Mouse (Mus musculus) heart, postnatal 0 days (tissue): ENCODE results near the gene Gm10563. TPM values are rescaled to one million over a fixed set of nuclear protein-coding genes. Genes with fewer than 3 reads are reported as not detected.
"Not testable (repeated sequence)": the region's sequence is repeated elsewhere in the genome, so short reads cannot be mapped to it uniquely, and the experiment has no call there.

Experiments used
- ATAC-seq: fragments of 200-750 bp; cut with Nextera tagmentation; 2 replicates; pipeline ENCODE4 v1.8.0; 2017; ENCODE audit warnings: low read depth, moderate number of reproducible peaks, moderate library complexity; ENCODE audit not compliant: insufficient read depth
- DNase-seq: peaks from one replicate; pipeline ENCODE4 v3.0.0-alpha.2; 2016; ENCODE audit warnings: low spot score
- H3K27ac ChIP-seq: fragments of 300-500 bp; sonication (generic); 2 replicates; pipeline ENCODE4 v1.5.1; 2014; ENCODE audit warnings: low read depth, mild to moderate bottlenecking
- H3K27me3 ChIP-seq: fragments of 300-500 bp; sonication (generic); 2 replicates; pipeline ENCODE4 v1.6.1; 2014; ENCODE audit warnings: low read length, mixed read lengths; ENCODE audit not compliant: control insufficient read depth, insufficient read depth
- H3K36me3 ChIP-seq: fragments of 300-500 bp; sonication (generic); replicated peaks from 2 replicates; pipeline ENCODE4 v1.6.1; 2014; ENCODE audit warnings: low read length, mixed read lengths; ENCODE audit not compliant: control insufficient read depth, insufficient read depth
- H3K4me1 ChIP-seq: fragments of 300-500 bp; sonication (generic); 2 replicates; pipeline ENCODE4 v1.6.1; 2014; ENCODE audit warnings: antibody characterized with exemption; ENCODE audit not compliant: control insufficient read depth, insufficient read depth
- H3K4me2 ChIP-seq: fragments of 300-500 bp; sonication (generic); 2 replicates; pipeline ENCODE4 v1.6.1; 2014; ENCODE audit warnings: low read depth, mild to moderate bottlenecking, low read length, moderate library complexity
- H3K4me3 ChIP-seq: fragments of 300-500 bp; sonication (generic); 2 replicates; pipeline ENCODE4 v1.5.1; 2014; ENCODE audit warnings: low read depth, low read length
- H3K9ac ChIP-seq: fragments of 300-500 bp; sonication (generic); replicated peaks from 2 replicates; pipeline ENCODE4 v1.6.1; 2014; ENCODE audit warnings: low read depth, low read length, mixed read lengths
- H3K9me3 ChIP-seq: fragments of 300-500 bp; sonication (generic); replicated peaks from 2 replicates; pipeline ENCODE4 v1.6.1; 2016; ENCODE audit warnings: low read length; ENCODE audit not compliant: control insufficient read depth
- CTCF ChIP-seq: IDR thresholded peaks from 2 replicates; pipeline ENCODE4 v1.5.1; 2016; ENCODE audit warnings: antibody characterized with exemption, control low read depth, low read depth
- EP300 ChIP-seq: IDR thresholded peaks from 2 replicates; pipeline ENCODE4 v1.6.1; 2016; ENCODE audit warnings: antibody characterized with exemption, low read depth
- WGBS: fragments of 180-500 bp; shearing (Covaris S2); extraction: QIAGEN DNeasy Blood & Tissue Kit; methylation state at CpG from one replicate; pipeline ENCODE4 v1.1.7; 2014; 5-methylcytosine and 5-hydroxymethylcytosine counted together
- polyA plus RNA-seq: library from polyadenylated mRNA; unstranded; fragments of >200 nt; fragmentation: Nextera tagmentation; extraction: Ambion mirVana; gene quantifications from 2 replicates; pipeline ENCODE4 v1.2.1, GENCODE M21; 2015
- total RNA-seq: library from RNA; depleted of rRNA; stranded (reverse); fragments of >200 nt; gene quantifications from 2 replicates; pipeline ENCODE4 v1.2.3, GENCODE M21; 2014; ENCODE audit warnings: low replicate concordance; rRNA removed

Gm10563 gene
- total RNA-seq: not detected in 2 replicates
- polyA plus RNA-seq: not detected in 2 replicates

DNA sequence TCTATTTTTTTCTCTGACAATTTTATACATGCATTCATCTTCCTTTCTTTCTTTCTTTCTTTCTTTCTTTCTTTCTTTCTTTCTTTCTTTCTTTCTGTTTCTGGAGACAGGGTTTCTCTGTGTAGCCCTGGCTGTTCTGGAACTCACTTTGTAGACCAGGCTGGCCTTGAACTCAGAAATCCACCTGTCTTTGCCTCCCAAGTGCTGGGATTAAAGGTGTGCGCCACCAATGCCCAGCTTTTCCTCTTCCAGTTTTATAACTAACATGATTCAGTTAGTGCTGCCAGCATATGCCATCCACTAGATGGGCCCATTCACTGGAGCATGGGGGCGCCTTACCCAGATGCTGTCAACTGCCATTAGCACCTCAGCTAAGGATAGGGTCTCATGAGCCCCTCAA lies at the start of gene Gm10563:
TSS of gene Gm10563 (minus strand) at position 101 of the 400 bp plus-strand sequence.
- not testable (repeated sequence) for H3K27ac ChIP-seq, ATAC-seq, H3K9me3 ChIP-seq, H3K4me1 ChIP-seq, H3K9ac ChIP-seq, H3K4me2 ChIP-seq, DNase-seq, H3K27me3 ChIP-seq, H3K4me3 ChIP-seq
- peaks cover 84% of the 10 kb centered on the region for H3K36me3 ChIP-seq
- 93% methylated on average over 2 of the region's 2 CpGs for WGBS

DNA sequence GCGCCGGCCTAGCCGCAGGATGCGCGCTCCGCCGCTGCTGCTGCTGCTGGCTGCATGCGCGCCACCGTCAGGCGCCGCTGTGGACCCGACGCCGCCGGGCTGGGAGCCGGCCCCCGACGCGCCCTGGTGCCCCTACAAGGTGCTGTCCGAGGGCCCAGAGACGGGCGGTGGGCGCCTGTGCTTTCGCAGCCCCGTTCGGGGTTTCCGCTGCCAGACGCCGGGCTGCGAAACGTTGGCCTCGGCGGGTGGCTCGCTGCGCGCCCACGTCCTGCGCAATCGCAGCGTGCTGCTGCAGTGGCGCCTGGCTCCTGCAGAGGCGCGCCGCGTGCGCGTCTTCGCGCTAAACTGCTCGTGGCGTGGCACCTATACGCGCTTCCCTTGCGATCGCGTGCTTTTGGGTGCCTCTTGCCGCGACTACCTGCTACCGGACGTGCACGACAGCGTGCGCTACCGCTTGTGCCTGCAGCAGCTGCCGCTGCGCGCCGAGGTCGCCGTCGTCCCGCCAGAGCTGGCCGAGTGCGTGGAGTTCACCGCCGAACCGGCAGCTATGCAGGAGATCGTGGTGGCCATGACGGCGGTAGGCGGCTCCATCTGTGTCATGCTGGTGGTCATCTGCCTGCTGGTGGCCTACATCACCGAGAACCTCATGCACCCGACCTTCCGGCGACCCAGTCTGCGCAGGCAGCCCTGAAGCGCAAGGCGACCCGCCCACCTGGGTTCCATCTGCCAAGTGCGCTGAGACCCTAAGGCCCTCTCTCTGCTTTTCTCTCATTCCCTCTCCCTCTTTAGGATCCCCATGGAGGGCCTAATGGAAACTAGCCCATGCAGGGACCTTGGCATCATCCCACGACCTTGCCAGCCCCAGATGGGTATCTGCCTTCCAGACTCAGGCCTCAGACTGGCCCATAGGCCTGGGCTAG lies 49.5 kb upstream of the Gm10563 start:
- H3K4me2 ChIP-seq: peak overlapping the region; percentile 95
- no peaks in the 10 kb centered on the region for H3K36me3 ChIP-seq
- DNase-seq (peak; percentile 15), ATAC-seq (peak; percentile 68)
- peak overlapping the region; percentile 60 for H3K9ac ChIP-seq
- H3K9me3 ChIP-seq: no peaks in the 10 kb centered on the region
- TF ChIP-seq EP300 (no peak), CTCF (no peak; the same call in 1 of the 2 replicates)
- H3K27ac ChIP-seq: peak overlapping the region; percentile 39; the same call in 1 of the 2 replicates
- H3K4me1 ChIP-seq: 0 out of 2 replicates have a peak, but pooled peaks cover 6% of the 10 kb centered on the region
- H3K4me3 ChIP-seq: peak overlapping the region; percentile 62
- WGBS: 2% methylated on average over 91 of the region's 92 CpGs
- H3K27me3 ChIP-seq: peaks cover 17% of the 10 kb centered on the region; the same call in 1 of the 2 replicates

DNA sequence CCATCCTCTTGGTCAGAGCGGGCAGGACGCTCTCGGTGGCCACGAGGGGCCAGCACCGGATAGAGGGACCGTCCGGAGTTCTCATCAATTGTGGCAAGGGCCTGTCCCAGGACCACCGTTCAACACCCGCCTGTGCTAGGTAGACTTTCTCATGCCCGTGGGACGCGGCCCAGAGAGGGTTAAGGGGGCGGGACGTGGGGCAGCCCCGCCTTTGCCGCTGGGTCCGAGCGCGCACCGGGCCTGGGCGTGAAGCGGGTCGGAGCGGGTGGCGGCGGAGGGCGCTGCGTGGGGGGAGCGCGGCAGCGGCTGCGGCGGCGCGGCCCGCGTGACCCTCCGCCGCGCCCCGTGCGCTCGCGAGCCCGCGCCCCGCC lies 48.9 kb upstream of the Gm10563 start, which contains the start of gene Fndc10:
TSS of gene Fndc10 (plus strand) at position 232 of the 371 bp plus-strand sequence.
- no peaks in the 10 kb centered on the region for H3K36me3 ChIP-seq
- TF ChIP-seq EP300: no peak
- peak; percentile 20; the same call in 1 of the 2 replicates for TF ChIP-seq CTCF
- peak within 1 kb of the TSS; percentile 60 for H3K9ac ChIP-seq
- ATAC-seq (peak; percentile 70), DNase-seq (no peak)
- H3K9me3 ChIP-seq: no peaks in the 10 kb centered on the region
- H3K4me2 ChIP-seq: peak within 1 kb of the TSS; percentile 95
- H3K27ac ChIP-seq: peak within 1 kb of the TSS; percentile 39; the same call in 1 of the 2 replicates
- H3K4me3 ChIP-seq: peak within 1 kb of the TSS; percentile 62
- H3K4me1 ChIP-seq: 0 out of 2 replicates have a peak, but pooled peaks cover 6% of the 10 kb centered on the region
- H3K27me3 ChIP-seq: peaks cover 17% of the 10 kb centered on the region; the same call in 1 of the 2 replicates
- under 1% methylated on average over 46 of the region's 47 CpGs for WGBS

DNA sequence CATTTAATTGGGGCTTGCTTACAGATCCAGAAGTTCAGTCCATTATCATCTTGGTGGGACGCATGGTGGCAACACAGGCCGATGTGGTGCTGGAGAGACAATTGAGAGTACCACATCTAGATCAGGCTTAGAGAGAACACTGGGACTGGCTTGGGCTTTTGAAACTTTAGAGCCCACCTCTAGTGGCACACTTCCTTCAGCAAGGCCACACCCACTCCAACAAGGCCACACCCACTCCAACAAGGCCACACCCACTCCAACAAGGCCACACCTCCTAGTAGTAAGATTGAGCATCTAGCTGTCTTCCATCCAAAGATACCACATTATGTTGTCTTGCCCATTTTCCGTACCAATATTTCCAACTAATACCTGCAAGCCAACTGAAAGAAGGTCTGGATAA lies 47.2 kb upstream of the Gm10563 start:
- Histone ChIP-seq H3K4me2 (no peak overlapping the region), H3K27ac (no peak overlapping the region), H3K4me3 (no peak overlapping the region), H3K4me1 (0 out of 2 replicates have a peak, but pooled peaks cover 6% of the 10 kb centered on the region), H3K36me3 (no peaks in the 10 kb centered on the region), H3K9ac (no peak overlapping the region), H3K9me3 (no peaks in the 10 kb centered on the region), H3K27me3 (peaks cover 17% of the 10 kb centered on the region; the same call in 1 of the 2 replicates)
- DNase-seq: no peak
- 93% methylated on average over 3 of the region's 3 CpGs for WGBS
- ATAC-seq: no peak
- TF ChIP-seq CTCF: no peak
- no peak for TF ChIP-seq EP300

DNA sequence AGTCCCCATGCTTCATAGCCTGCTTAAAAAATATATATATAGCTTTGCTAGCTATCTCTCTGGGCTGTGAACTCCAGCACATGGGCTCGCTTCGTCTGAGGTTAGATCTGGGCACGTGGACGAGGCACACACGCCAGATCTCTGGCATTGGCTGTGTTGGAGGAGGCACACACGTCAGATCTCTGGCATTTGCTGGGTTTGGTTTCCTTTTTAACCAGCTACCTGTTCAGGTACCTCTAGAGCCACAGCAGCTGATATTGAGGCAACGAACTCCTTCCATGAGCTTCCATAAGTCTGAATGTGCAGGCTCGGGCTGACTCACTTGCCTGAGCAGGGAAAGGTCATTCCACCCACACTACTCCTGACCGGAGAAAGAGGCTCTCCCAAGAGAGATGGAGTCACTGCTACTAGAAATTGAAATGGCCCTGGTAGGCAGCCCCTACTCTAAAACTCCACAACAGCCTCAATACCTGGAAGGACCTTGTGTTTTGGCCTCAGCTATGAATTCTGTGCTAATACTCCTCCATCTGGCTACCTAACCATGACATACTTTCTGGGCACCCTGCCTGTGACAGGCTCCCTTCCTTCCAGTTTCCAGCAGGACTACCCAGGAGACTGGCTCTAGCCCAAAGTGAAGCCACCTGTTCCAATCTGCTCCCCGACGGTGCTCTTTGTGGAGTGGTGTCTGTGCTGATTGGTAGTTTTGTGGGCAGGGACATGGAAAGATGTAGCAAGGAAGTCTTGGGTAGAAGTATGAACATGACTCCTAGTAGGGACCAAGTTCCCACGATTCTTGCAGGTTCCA lies 45.6 kb upstream of the Gm10563 start:
- no peaks in the 10 kb centered on the region for H3K36me3 ChIP-seq
- TF ChIP-seq CTCF (no peak), EP300 (no peak)
- no peak overlapping the region for H3K27ac ChIP-seq
- H3K4me3 ChIP-seq: no peak overlapping the region
- WGBS: 71% methylated on average over 12 of the region's 12 CpGs
- H3K9me3 ChIP-seq: no peaks in the 10 kb centered on the region
- 0 out of 2 replicates have a peak, but pooled peaks cover 6% of the 10 kb centered on the region for H3K4me1 ChIP-seq
- ATAC-seq (no peak), DNase-seq (no peak)
- H3K4me2 ChIP-seq: no peak overlapping the region
- peaks cover 14% of the 10 kb centered on the region; the same call in 1 of the 2 replicates for H3K27me3 ChIP-seq
- no peak overlapping the region for H3K9ac ChIP-seq

DNA sequence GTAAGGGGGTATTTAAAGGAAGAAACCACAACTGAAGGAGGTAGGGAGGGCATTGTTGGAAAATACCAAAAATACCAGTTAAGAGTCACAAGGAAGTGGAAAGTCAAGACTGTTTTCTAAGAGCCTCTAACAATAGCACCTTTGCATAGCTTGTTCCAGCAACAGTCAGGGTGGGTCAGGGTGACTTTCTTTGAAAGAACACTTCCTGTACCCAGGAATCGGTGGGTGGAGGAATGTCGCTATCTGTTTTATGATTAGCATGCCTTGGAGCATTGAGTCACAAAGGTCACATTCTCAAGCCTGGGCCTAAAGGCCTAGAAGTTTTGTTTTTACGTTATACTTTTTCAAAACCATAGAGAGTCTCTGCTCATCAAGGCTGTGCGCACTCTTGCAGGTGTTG lies 42.6 kb upstream of the Gm10563 start:
- H3K27ac ChIP-seq, H3K36me3 ChIP-seq, H3K9ac ChIP-seq, H3K4me1 ChIP-seq, H3K4me2 ChIP-seq, H3K4me3 ChIP-seq, ATAC-seq, H3K27me3 ChIP-seq, DNase-seq, H3K9me3 ChIP-seq: not testable (repeated sequence)
- 57% methylated on average over 4 of the region's 4 CpGs for WGBS

DNA sequence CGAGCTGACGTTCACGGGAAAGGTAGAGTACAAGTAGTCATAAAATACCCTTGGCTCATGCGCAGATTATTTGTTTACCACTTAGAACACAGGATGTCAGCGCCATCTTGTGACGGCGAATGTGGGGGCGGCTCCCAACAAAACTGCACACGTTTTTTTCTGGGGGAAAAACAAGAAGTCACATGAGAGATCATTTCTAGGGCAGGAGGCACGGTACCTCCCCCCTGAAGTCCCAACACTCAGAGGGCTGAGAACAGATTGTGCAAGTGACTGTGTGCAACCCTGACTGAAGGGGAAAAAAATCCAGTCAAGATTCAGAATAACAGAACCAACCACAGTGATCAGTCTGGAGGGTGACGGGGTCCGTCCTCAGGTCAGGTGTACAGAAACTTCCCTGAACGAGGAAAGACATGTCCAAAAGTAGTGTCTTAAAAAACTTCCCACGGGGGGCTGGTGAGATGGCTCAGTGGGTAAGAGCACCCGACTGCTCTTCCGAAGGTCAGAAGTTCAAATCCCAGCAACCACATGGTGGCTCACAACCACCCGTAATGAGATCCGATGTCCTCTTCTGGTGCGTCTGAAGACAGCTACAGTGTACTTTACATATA lies 38.6 kb upstream of the Gm10563 start:
- H3K9me3 ChIP-seq, H3K27ac ChIP-seq, H3K4me3 ChIP-seq, ATAC-seq, H3K9ac ChIP-seq, H3K4me1 ChIP-seq, DNase-seq, H3K4me2 ChIP-seq, H3K36me3 ChIP-seq, H3K27me3 ChIP-seq: not testable (repeated sequence)
- WGBS: 82% methylated on average over 15 of the region's 19 CpGs
